Mouse (Mus musculus) MEL (cell line): ENCODE results near the gene Dapp1. TPM values are rescaled to one million over a fixed set of nuclear protein-coding genes. Genes with fewer than 3 reads are reported as not detected.
A peak's percentile ranks its signal among the peaks of the same experiment; 100 is the strongest.
"Not testable (repeated sequence)": the region's sequence is repeated elsewhere in the genome, so short reads cannot be mapped to it uniquely, and the experiment has no call there.

Experiments used
- DNase-seq: peaks from one replicate; pipeline ENCODE4 v3.0.0; 2011; ENCODE audit warnings: low read depth, low spot score
- H3K27ac ChIP-seq: 2 replicates; pipeline ENCODE4 v1.5.1; 2012; ENCODE audit warnings: low read depth, mild to moderate bottlenecking, control low read depth, low read length, moderate library complexity; ENCODE audit not compliant: control insufficient read depth
- H3K27me3 ChIP-seq, 2 experiments: fragments of 150-350 bp in 1 of 2; sonication (generic) in 1 of 2; 2 replicates each; pipeline ENCODE4 v1.6.1; 2012; ENCODE audit warnings: low read length in 2 of 2, mild to moderate bottlenecking in 2 of 2, improper control_type of control experiment in 1 of 2, moderate library complexity in 1 of 2; ENCODE audit not compliant: insufficient read depth in 2 of 2, control insufficient read depth in 1 of 2
- H3K36me3 ChIP-seq, 2 experiments: 2 replicates each; pipeline ENCODE4 v1.6.1; 2012 to 2014; ENCODE audit warnings: low read length in 2 of 2, improper control_type of control experiment in 1 of 2, inconsistent platforms in 1 of 2, mild to moderate bottlenecking in 1 of 2; ENCODE audit not compliant: insufficient read depth in 2 of 2, control insufficient read depth in 1 of 2
- H3K4me1 ChIP-seq, 2 experiments: fragments of 150-350 bp in 1 of 2; sonication (generic) in 1 of 2; 2 replicates each; pipeline ENCODE4 v1.6.1; 2012; ENCODE audit warnings: low read length in 2 of 2, improper control_type of control experiment in 1 of 2, mild to moderate bottlenecking in 1 of 2; ENCODE audit not compliant: insufficient read depth in 2 of 2, control insufficient read depth in 1 of 2
- H3K4me3 ChIP-seq, 2 experiments: fragments of 150-350 bp in 1 of 2; sonication (generic) in 1 of 2; 2 replicates each; pipeline ENCODE4 v1.5.1; 2012; ENCODE audit warnings: low read depth in 2 of 2, low read length in 2 of 2, mild to moderate bottlenecking in 2 of 2, moderate library complexity in 2 of 2, control low read depth in 1 of 2, improper control_type of control experiment in 1 of 2; ENCODE audit not compliant: control insufficient read depth in 1 of 2, insufficient read depth in 1 of 2
- H3K79me2 ChIP-seq: 2 replicates; pipeline ENCODE4 v1.6.1; 2012; ENCODE audit warnings: mild to moderate bottlenecking, low read length, moderate library complexity; ENCODE audit not compliant: control insufficient read depth, poor library complexity, insufficient read depth
- H3K9ac ChIP-seq: 2 replicates; pipeline ENCODE4 v1.6.1; 2012; ENCODE audit warnings: low read depth, mild to moderate bottlenecking, control low read depth, low read length, moderate library complexity; ENCODE audit not compliant: control insufficient read depth, poor library complexity, severe bottlenecking
- H3K9me3 ChIP-seq: fragments of 150-350 bp; sonication (generic); replicated peaks from 2 replicates; pipeline ENCODE4 v1.6.1; 2012; ENCODE audit warnings: mild to moderate bottlenecking, low read length, improper control_type of control experiment, moderate library complexity; ENCODE audit not compliant: insufficient read depth
- CHD1 ChIP-seq: IDR thresholded peaks from 2 replicates; pipeline ENCODE4 v1.6.1; 2012; ENCODE audit warnings: low read depth, mild to moderate bottlenecking, inconsistent platforms, low read length, improper control_type of control experiment
- CHD2 ChIP-seq: IDR thresholded peaks from 2 replicates; pipeline ENCODE4 v1.6.1; 2011; ENCODE audit warnings: low read length, improper control_type of control experiment
- EP300 ChIP-seq, 2 experiments: IDR thresholded peaks; 2 replicates each; pipeline ENCODE4 v1.6.1; 2011; ENCODE audit warnings: improper control_type of control experiment in 2 of 2, low read length in 2 of 2, low read depth in 1 of 2, mild to moderate bottlenecking in 1 of 2
- ETS1 ChIP-seq: IDR thresholded peaks from 2 replicates; pipeline ENCODE4 v1.6.1; 2012; ENCODE audit warnings: low read depth, mild to moderate bottlenecking, inconsistent platforms, low read length, improper control_type of control experiment, moderate library complexity
- GATA1 ChIP-seq: IDR thresholded peaks from 2 replicates; pipeline ENCODE4 v1.6.1; 2011; ENCODE audit warnings: low read depth, low read length, improper control_type of control experiment
- MAZ ChIP-seq: IDR thresholded peaks from 2 replicates; pipeline ENCODE4 v1.6.1; 2012; ENCODE audit warnings: low read depth, mild to moderate bottlenecking, inconsistent platforms, low read length, improper control_type of control experiment
- POLR2A ChIP-seq, 2 experiments: IDR thresholded peaks; 2 replicates each; pipeline ENCODE4 v1.6.1; 2011 to 2012; ENCODE audit warnings: low read length in 2 of 2, mild to moderate bottlenecking in 2 of 2, control low read depth in 1 of 2, improper control_type of control experiment in 1 of 2, low read depth in 1 of 2, moderate library complexity in 1 of 2; ENCODE audit not compliant: control insufficient read depth in 1 of 2, insufficient read depth in 1 of 2, poor library complexity in 1 of 2
- RAD21 ChIP-seq: IDR thresholded peaks from 2 replicates; pipeline ENCODE4 v1.6.1; 2011; ENCODE audit warnings: mild to moderate bottlenecking, low read depth, low read length, improper control_type of control experiment
- TCF12 ChIP-seq: IDR thresholded peaks from 2 replicates; pipeline ENCODE4 v1.6.1; 2014; ENCODE audit warnings: low read depth, mild to moderate bottlenecking, inconsistent platforms, low read length, improper control_type of control experiment, moderate library complexity
- UBTF ChIP-seq: IDR thresholded peaks from 2 replicates; pipeline ENCODE4 v1.6.1; 2012; ENCODE audit warnings: low read depth, mild to moderate bottlenecking, inconsistent platforms, low read length, improper control_type of control experiment, moderate library complexity, borderline replicate concordance; ENCODE audit not compliant: insufficient read depth
- USF2 ChIP-seq, 2 experiments: IDR thresholded peaks; 2 replicates each; pipeline ENCODE4 v1.6.1; 2011 to 2012; ENCODE audit warnings: improper control_type of control experiment in 2 of 2, low read length in 2 of 2, borderline replicate concordance in 1 of 2, inconsistent platforms in 1 of 2, low read depth in 1 of 2, mild to moderate bottlenecking in 1 of 2; ENCODE audit not compliant: insufficient read depth in 1 of 2
- ZC3H11A ChIP-seq: IDR thresholded peaks from 2 replicates; pipeline ENCODE4 v1.6.1; 2012; ENCODE audit warnings: low read depth, mild to moderate bottlenecking, inconsistent platforms, low read length, improper control_type of control experiment
- ZMIZ1 ChIP-seq: IDR thresholded peaks from 2 replicates; pipeline ENCODE4 v1.6.1; 2012; ENCODE audit warnings: low read depth, mild to moderate bottlenecking, inconsistent platforms, low read length, improper control_type of control experiment, moderate library complexity
- polyA plus RNA-seq, 2 experiments: library from polyadenylated mRNA; stranded (reverse) in 1 of 2; unstranded in 1 of 2; fragments of >175 nt in 1 of 2; fragments of >200 nt in 1 of 2; gene quantifications; 2 replicates each; pipeline versions ENCODE4 v1.2.1 to v1.2.4; 2012; ENCODE audit warnings: low replicate concordance in 2 of 2, low read depth in 1 of 2; ENCODE audit not compliant: insufficient read length in 2 of 2, insufficient read depth in 1 of 2, missing spikeins in 1 of 2
- total RNA-seq: library from RNA; depleted of rRNA; stranded (reverse); fragments of 300-350 nt; gene quantifications from 2 replicates; pipeline ENCODE4 v1.2.3, GENCODE M21; 2012

Gene Dapp1
- total and polyA plus RNA-seq, 3 experiments: 45.7 to 91.5 (median 67.3) TPM

- TF ChIP-seq POLR2A (IDR thresholded peaks at IDR 0.05; ENCODE audit: control insufficient read depth in 1 of 2, insufficient read depth in 1 of 2, low read depth in 1 of 2, low read length in 2 of 2, poor library complexity in 1 of 2): no peak; a peak in 1 of 4 replicates
- no peak; the same call in 1 of the 2 replicates for TF ChIP-seq MAZ
- peak in 1 of 2 experiments; percentile 80; a peak in 2 of 4 replicates for TF ChIP-seq USF2 (IDR thresholded peaks at IDR 0.05; ENCODE audit: borderline replicate concordance in 1 of 2, insufficient read depth in 1 of 2, low read depth in 1 of 2, low read length in 2 of 2)
Measured at GRCm38 (mm10) chr3:137968820-137969486, 12.4 kb downstream of the Dapp1 start (continued).

GRCm38 (mm10) chr3:137968105-137968819 is 13.1 kb downstream of the Dapp1 start:
- TF ChIP-seq ETS1: peak; percentile 63
- 0 out of 2 replicates have a peak, but pooled peaks have one; percentile 50 for TF ChIP-seq ZMIZ1
- TF ChIP-seq GATA1: peak; percentile 62
- TF ChIP-seq RAD21: no peak
- TF ChIP-seq CHD2: peak; percentile 78
- peak in 1 of 2 experiments; percentile 45; a peak in 2 of 4 replicates for TF ChIP-seq EP300 (IDR thresholded peaks at IDR 0.05; ENCODE audit: low read depth in 1 of 2, low read length in 2 of 2)
- peak; percentile 18 to 50; a peak in 2 of 4 replicates for TF ChIP-seq POLR2A (IDR thresholded peaks at IDR 0.05; ENCODE audit: control insufficient read depth in 1 of 2, insufficient read depth in 1 of 2, low read depth in 1 of 2, low read length in 2 of 2, poor library complexity in 1 of 2)
- peak; percentile 60; the same call in 1 of the 2 replicates for TF ChIP-seq MAZ
- TF ChIP-seq UBTF: no peak
- peak; percentile 97; the same call in 1 of the 2 replicates for TF ChIP-seq CHD1
- no peak for TF ChIP-seq ZC3H11A
- peak; percentile 63; the same call in 1 of the 2 replicates for TF ChIP-seq TCF12
- TF ChIP-seq, all 39 proteins: peak for 9
- Histone ChIP-seq H3K9me3 (no peaks in the 10 kb centered on the region), H3K27ac (peak overlapping the region; percentile 100), H3K4me1 (peaks cover 41 to 65% of the 10 kb centered on the region in 2 experiments), H3K4me3 (peak overlapping the region; percentile 8 to 13; a peak in 3 of 4 replicates), H3K36me3 (peaks cover 21 to 70% of the 10 kb centered on the region in 2 experiments), H3K9ac (peak overlapping the region; percentile 63), H3K27me3 (no peaks in the 10 kb centered on the region), H3K79me2 (peaks cover 48% of the 10 kb centered on the region)
- DNase-seq: peak; percentile 82

- DNase-seq: peak; percentile 14
- H3K36me3 ChIP-seq: peaks cover 32 to 65% of the 10 kb centered on the region in 2 experiments
- H3K4me1 ChIP-seq: peaks cover 23 to 49% of the 10 kb centered on the region in 2 experiments
- not testable (repeated sequence) for H3K9ac ChIP-seq, H3K27ac ChIP-seq, H3K27me3 ChIP-seq, H3K9me3 ChIP-seq, H3K4me3 ChIP-seq
- peaks cover 23% of the 10 kb centered on the region for H3K79me2 ChIP-seq
Measured at GRCm38 (mm10) chr3:137964014-137964413, 17.3 kb downstream of the Dapp1 start.
